Mouse (Mus musculus) megakaryocyte, embryonic 14.5 days (primary cell): Measurements from ENCODE around the gene Pigw.

Source experiments
- FLI1 ChIP-seq: IDR thresholded peaks from 2 replicates; pipeline ENCODE4 v1.6.1; 2012; ENCODE audit warnings: low read length, inconsistent platforms, mixed read lengths
- GATA1 ChIP-seq: IDR thresholded peaks from 3 replicates; pipeline ENCODE4 v1.6.1; 2012; ENCODE audit warnings: mixed read lengths, low read length, inconsistent platforms, borderline replicate concordance

DNA sequence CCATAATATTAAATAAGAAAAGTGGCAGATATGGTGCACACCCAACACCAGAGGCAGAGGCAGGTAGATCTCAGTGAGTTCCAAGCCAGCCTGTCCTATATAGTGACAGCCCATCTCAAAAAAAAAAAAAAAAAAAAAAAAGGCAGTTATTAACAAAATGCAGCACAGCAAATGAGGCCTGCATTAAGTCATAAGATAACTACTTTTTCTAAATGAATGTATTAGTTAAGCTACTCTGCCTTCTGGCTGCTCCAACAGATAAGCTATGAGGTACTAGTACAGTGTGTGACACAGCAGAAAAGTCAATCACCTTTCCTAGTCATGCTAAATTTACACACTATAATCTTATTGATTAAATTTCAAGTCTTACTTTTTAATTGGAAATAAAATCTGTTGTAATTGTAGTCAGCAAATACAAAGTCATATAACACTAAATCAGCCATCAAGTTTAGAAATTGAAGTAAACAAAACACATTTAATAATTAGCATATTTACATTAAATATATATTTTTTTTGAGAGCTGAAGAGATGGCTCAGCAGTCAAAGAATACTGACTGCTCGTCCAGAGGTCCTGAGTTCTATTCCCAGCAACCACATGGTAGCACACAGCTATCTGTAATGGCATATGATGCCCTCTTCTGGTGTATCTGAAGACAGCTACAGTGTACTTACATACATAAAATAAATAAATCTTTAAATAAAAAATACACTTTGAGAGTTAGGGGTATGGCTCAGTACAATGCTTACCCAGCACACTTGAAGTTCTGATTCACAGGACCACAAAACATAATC is 6.8 kb downstream of the Pigw start:
- TF ChIP-seq GATA1 (no peak), FLI1 (no peak)
